Comparison of ENCODE assay signal across 23 mouse cellular contexts in the genomic region with DNA sequence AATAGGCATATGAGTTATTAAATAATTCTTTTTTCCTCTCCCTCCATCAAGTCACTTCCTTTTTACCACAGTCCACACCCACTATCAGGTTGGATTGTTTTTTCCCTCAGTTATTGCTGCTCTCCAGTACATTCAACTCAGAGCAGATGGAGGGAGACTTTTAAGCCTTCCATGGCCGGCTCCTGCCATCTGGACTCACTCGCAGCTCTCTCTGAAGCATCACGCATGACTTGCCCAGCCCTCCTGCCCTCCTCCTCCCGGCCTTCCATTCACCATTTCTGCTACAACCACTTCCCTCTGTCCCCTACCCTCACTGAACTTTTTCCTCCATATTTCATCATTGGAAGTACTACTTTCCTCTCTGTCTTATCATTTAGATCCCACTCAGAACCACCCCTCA. TPM values are rescaled to one million over a fixed set of nuclear protein-coding genes. Genes with fewer than 3 reads are reported as not detected.
DNase-seq lines count a peak whose midpoint lies in the region; ATAC-seq lines count a peak whose summit lies in the region.
"Had no signal": no experiment of that assay in that cellular context is flagged by ENCODE, and none has a peak within 500 bp of the region (broad histone marks: within the 10 kb centered on the region; RNA-seq: fewer than 3 reads in every experiment).

No protein-coding gene starts in this region.

- H3K27ac ChIP-seq in hindbrain, embryonic 15.5 days (replicated peaks), result no peak overlapping the region
- H3K27ac ChIP-seq in hindbrain, embryonic 12.5 days, result no peak overlapping the region
- H3K27ac ChIP-seq: embryonic facial prominence, embryonic 15.5 days; intestine, embryonic 15.5 days; limb, embryonic 12.5 days; liver, embryonic 12.5 days; midbrain, embryonic 15.5 days; neural tube, embryonic 15.5 days had no signal

- H3K4me2 ChIP-seq in hindbrain, embryonic 15.5 days, result no peak overlapping the region
- no peak overlapping the region for H3K4me2 ChIP-seq in hindbrain, embryonic 12.5 days (replicated peaks)
- H3K4me2 ChIP-seq: embryonic facial prominence, embryonic 15.5 days; intestine, embryonic 15.5 days; limb, embryonic 12.5 days; liver, embryonic 12.5 days; midbrain, embryonic 15.5 days; neural tube, embryonic 15.5 days had no signal

- no peaks in the 10 kb centered on the region for H3K4me1 ChIP-seq in hindbrain, embryonic 15.5 days (replicated peaks)
- no peaks in the 10 kb centered on the region for H3K4me1 ChIP-seq in hindbrain, embryonic 12.5 days
- H3K4me1 ChIP-seq: embryonic facial prominence, embryonic 15.5 days; intestine, embryonic 15.5 days; limb, embryonic 12.5 days; liver, embryonic 12.5 days; midbrain, embryonic 15.5 days; neural tube, embryonic 15.5 days had no signal

- ATAC-seq in hindbrain, embryonic 15.5 days (ENCODE audit: low FRiP score, low read depth), result peak; percentile 42; the same call in 1 of the 2 replicates
- ATAC-seq in hindbrain, embryonic 12.5 days (ENCODE audit: low FRiP score), result no peak
- peak; percentile 97 for ATAC-seq in cerebellum, adult (ENCODE audit: insufficient number of reproducible peaks, low FRiP score, low TSS enrichment)
- ATAC-seq: intestine, embryonic 15.5 days; liver, embryonic 12.5 days; midbrain, embryonic 15.5 days had no signal

- H3K9me3 ChIP-seq in hindbrain, embryonic 15.5 days, result no peaks in the 10 kb centered on the region
- no peaks in the 10 kb centered on the region for H3K9me3 ChIP-seq in hindbrain, embryonic 12.5 days (replicated peaks)
- H3K9me3 ChIP-seq: embryonic facial prominence, embryonic 15.5 days; intestine, embryonic 15.5 days; limb, embryonic 12.5 days; liver, embryonic 12.5 days; megakaryocyte, embryonic 14.5 days; midbrain, embryonic 15.5 days; neural tube, embryonic 15.5 days had no signal

- peak; percentile 81 for DNase-seq in cerebellum, adult 9-10 months
- DNase-seq in retina, embryonic 14.5 days (ENCODE audit: low spot score), result peak; percentile 47
- DNase-seq in adrenal gland, postnatal 10 days, result no peak
- DNase-seq in kidney, postnatal 25 days, result no peak
- DNase-seq: gastrocnemius, postnatal 10 days; kidney, adult 9 months; kidney, postnatal 4 days; layer of hippocampus, adult 9-11 months; lung, adult 2 months; thymus, postnatal 36 days had no signal

- H3K27me3 ChIP-seq in hindbrain, embryonic 15.5 days, result no peaks in the 10 kb centered on the region
- H3K27me3 ChIP-seq in hindbrain, embryonic 12.5 days, result no peaks in the 10 kb centered on the region
- H3K27me3 ChIP-seq: CH12.LX; embryonic facial prominence, embryonic 15.5 days; intestine, embryonic 15.5 days; limb, embryonic 12.5 days; liver, embryonic 12.5 days; megakaryocyte, embryonic 14.5 days; midbrain, embryonic 15.5 days; neural tube, embryonic 15.5 days had no signal

- no peak overlapping the region for H3K4me3 ChIP-seq in hindbrain, embryonic 15.5 days
- H3K4me3 ChIP-seq in hindbrain, embryonic 12.5 days, result no peak overlapping the region
- H3K4me3 ChIP-seq: embryonic facial prominence, embryonic 15.5 days; intestine, embryonic 15.5 days; limb, embryonic 12.5 days; liver, embryonic 12.5 days; megakaryocyte, embryonic 14.5 days; midbrain, embryonic 15.5 days; neural tube, embryonic 15.5 days had no signal

- no peak overlapping the region for H3K9ac ChIP-seq in hindbrain, embryonic 15.5 days
- no peak overlapping the region for H3K9ac ChIP-seq in hindbrain, embryonic 12.5 days
- H3K9ac ChIP-seq: embryonic facial prominence, embryonic 15.5 days; intestine, embryonic 15.5 days; limb, embryonic 12.5 days; liver, embryonic 12.5 days; midbrain, embryonic 15.5 days; neural tube, embryonic 15.5 days had no signal

- H3K36me3 ChIP-seq in hindbrain, embryonic 15.5 days, result peaks cover 28% of the 10 kb centered on the region
- H3K36me3 ChIP-seq in hindbrain, embryonic 12.5 days, result peaks cover 47% of the 10 kb centered on the region

- WGBS in hindbrain, embryonic 15.5 days, result 58% methylated on average over 4 of the region's 4 CpGs
- 77% methylated on average over 4 of the region's 4 CpGs for WGBS in hindbrain, embryonic 12.5 days

RNA-seq across cellular contexts. Expression of a gene that starts 19.2 kb away (rescaled TPM):
- not detected in 2 replicates for polyA plus RNA-seq in hindbrain, embryonic 15.5 days (2015; fragmentation: Nextera tagmentation; extraction: Ambion mirVana)
- polyA plus RNA-seq in hindbrain, embryonic 12.5 days (2016; fragmentation: Nextera tagmentation; extraction: Ambion mirVana), result not detected in 2 replicates
- total RNA-seq in adrenal gland, postnatal 10 days (2021), result 10 to 100 TPM; 11.5 to 17.4 TPM
- total RNA-seq: CH12.LX; hematopoietic stem cell, adult 5-6 weeks; MEL had no signal
- polyA plus RNA-seq: intestine, embryonic 15.5 days; limb, embryonic 12.5 days; liver, embryonic 12.5 days; midbrain, embryonic 15.5 days had no signal

RNA-seq across cellular contexts. Expression of a gene that starts 48.1 kb away (rescaled TPM):
- polyA plus RNA-seq in hindbrain, embryonic 15.5 days (2015; fragmentation: Nextera tagmentation; extraction: Ambion mirVana), result 61.8 and 67.1 TPM in 2 replicates
- polyA plus RNA-seq in hindbrain, embryonic 12.5 days (2016; fragmentation: Nextera tagmentation; extraction: Ambion mirVana), result 78.9 and 82.3 TPM in 2 replicates
- total RNA-seq in adrenal gland, postnatal 10 days (2021), result 10 to 100 TPM; 48.4 to 53.4 TPM

Comparison
In these comparisons a context has a peak if more than half of its experiments do, and no peak if none do; other contexts are left out.
1. DNase-seq: peak in cerebellum, adult 9-10 months (single experiment) and retina, embryonic 14.5 days (single experiment); none in adrenal gland, postnatal 10 days (single experiment) and kidney, postnatal 25 days (0 of 2).